Mouse (Mus musculus): ENCODE data around the gene Nsa2.

DNA sequence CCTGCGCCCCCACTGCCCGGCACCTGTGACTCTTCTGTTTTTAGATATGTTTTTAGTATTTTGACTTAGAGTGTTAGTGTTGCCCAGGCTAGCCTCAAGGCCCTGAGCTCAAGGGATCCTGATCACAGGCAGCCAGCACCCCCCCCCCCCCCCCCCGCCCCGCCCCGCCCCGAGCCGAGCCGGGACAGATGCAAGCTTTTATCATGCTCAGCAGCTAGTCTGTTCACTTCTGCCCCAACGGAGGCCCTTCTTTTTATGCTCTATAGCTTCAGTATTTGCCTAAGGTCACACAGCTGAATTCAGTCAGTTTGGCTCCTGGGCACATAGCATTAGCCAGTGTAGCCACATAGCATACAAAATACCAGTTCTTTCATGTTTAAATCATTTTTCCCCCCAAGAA, 51.4 kb downstream of the Nsa2 start:
- no peak for TF ChIP-seq POLR2A (IDR thresholded peaks at IDR 0.05; ENCODE audit: extremely low read depth, insufficient read depth, low read length)
- TF ChIP-seq CTCF (IDR thresholded peaks at IDR 0.05; ENCODE audit: extremely low read depth, insufficient read depth, low read length) = no peak

All from cortical plate, adult 2 months (tissue).